Mouse (Mus musculus): ENCODE data around the gene Srpk2. TPM values are rescaled to one million over a fixed set of nuclear protein-coding genes. Genes with fewer than 3 reads are reported as not detected.

Srpk2 gene
- total RNA-seq, 2 experiments from 2014 or later = 41.3 to 45.4 TPM

Other genes starting within 250 kb of the Srpk2 start
- gene Pus7, start 99.1 kb upstream of the Srpk2 start, total RNA-seq (2021) = 10 to 100 TPM; 18.1 to 18.6 TPM
- gene Rint1, start 103.1 kb upstream of the Srpk2 start, total RNA-seq (2021) = 10 to 100 TPM; 15.9 to 18.8 TPM
- gene Tomm7, start 159.5 kb upstream of the Srpk2 start, total RNA-seq (2021) = 100 to 1,000 TPM; 119 to 133 TPM

Measured in adrenal gland, adult 18-20 months (tissue).